Mouse (Mus musculus) limb, embryonic 11.5 days (tissue): Measurements from ENCODE around the gene Igf1r. TPM values are rescaled to one million over a fixed set of nuclear protein-coding genes. Genes with fewer than 3 reads are reported as not detected.
A peak's percentile ranks its signal among the peaks of the same experiment; 100 is the strongest.

ENCODE experiments used
- ATAC-seq: fragments of 200-750 bp; cut with Nextera tagmentation; 2 replicates; pipeline ENCODE4 v1.8.0; 2017; ENCODE audit warnings: low read depth; ENCODE audit not compliant: insufficient number of reproducible peaks, low FRiP score, low TSS enrichment
- DNase-seq: peaks from one replicate; pipeline ENCODE4 v3.0.0-alpha.2; 2015; ENCODE audit warnings: low spot score
- H3K27ac ChIP-seq: fragments of 300-500 bp; sonication (generic); replicated peaks from 2 replicates; pipeline ENCODE4 v1.5.1; 2014; ENCODE audit warnings: low read depth, mild to moderate bottlenecking, low read length
- H3K27me3 ChIP-seq: fragments of 300-500 bp; sonication (generic); 2 replicates; pipeline ENCODE4 v1.6.1; 2014; ENCODE audit warnings: mild to moderate bottlenecking, low read length, mixed read lengths; ENCODE audit not compliant: control insufficient read depth, insufficient read depth
- H3K36me3 ChIP-seq: fragments of 300-500 bp; sonication (generic); 2 replicates; pipeline ENCODE4 v1.6.1; 2014; ENCODE audit warnings: mild to moderate bottlenecking, low read length, moderate library complexity, mixed read lengths; ENCODE audit not compliant: control insufficient read depth, insufficient read depth
- H3K4me1 ChIP-seq: fragments of 300-500 bp; sonication (generic); 2 replicates; pipeline ENCODE4 v1.6.1; 2014; ENCODE audit warnings: low read length, mixed read lengths; ENCODE audit not compliant: control insufficient read depth, insufficient read depth
- H3K4me2 ChIP-seq: fragments of 300-500 bp; sonication (generic); 2 replicates; pipeline ENCODE4 v1.6.1; 2014; ENCODE audit warnings: low read depth, mild to moderate bottlenecking, moderate library complexity; ENCODE audit not compliant: severe bottlenecking
- H3K4me3 ChIP-seq: fragments of 300-500 bp; sonication (generic); 2 replicates; pipeline ENCODE4 v1.5.1; 2014; ENCODE audit warnings: low read depth, low read length
- H3K9ac ChIP-seq: fragments of 300-500 bp; sonication (generic); 2 replicates; pipeline ENCODE4 v1.6.1; 2014; ENCODE audit warnings: mild to moderate bottlenecking, low read length
- H3K9me3 ChIP-seq: fragments of 300-500 bp; sonication (generic); 2 replicates; pipeline ENCODE4 v1.6.1; 2016; ENCODE audit warnings: low read length; ENCODE audit not compliant: control insufficient read depth
- WGBS: fragments of 180-500 bp; shearing (Covaris S2); extraction: QIAGEN DNeasy Blood & Tissue Kit; methylation state at CpG from one replicate; pipeline ENCODE4 v1.1.7; 2014; 5-methylcytosine and 5-hydroxymethylcytosine counted together
- polyA plus RNA-seq: library from polyadenylated mRNA; unstranded; fragments of >200 nt; fragmentation: Nextera tagmentation; extraction: Ambion mirVana; gene quantifications from 2 replicates; pipeline ENCODE4 v1.2.1, GENCODE M21; 2014

Igf1r gene
- polyA plus RNA-seq, 1 experiment from 2014 or later = 29.9 TPM

DNA sequence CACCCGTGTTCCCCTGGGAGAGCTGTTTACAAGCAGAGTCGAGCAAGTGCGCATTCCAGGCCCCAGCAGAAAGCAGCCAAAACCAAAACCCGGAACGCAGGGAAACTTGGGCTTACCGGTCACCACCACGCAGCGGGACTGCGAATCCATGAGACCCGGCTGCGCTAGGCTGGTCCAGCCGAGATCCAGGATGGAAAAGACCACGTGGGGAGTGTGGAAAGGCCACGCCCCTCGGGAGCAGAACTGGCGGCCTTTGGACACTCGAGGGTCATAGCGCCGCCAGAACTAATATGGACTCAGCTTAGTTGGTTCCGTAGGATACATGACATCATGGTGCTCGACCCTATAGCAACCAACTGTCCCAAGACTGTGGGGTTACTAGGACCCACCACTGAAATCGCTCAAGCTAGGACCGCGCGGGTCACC lies 311.4 kb downstream of the Igf1r start, which contains the start of gene Pgpep1l:
Gene Pgpep1l, minus strand, starts transcription at position 206 of the 426 bp plus-strand sequence.
- Histone ChIP-seq H3K4me3 (peak within 1 kb of the TSS; percentile 16; the same call in 1 of the 2 replicates), H3K27me3 (no peaks in the 10 kb centered on the region), H3K36me3 (no peaks in the 10 kb centered on the region), H3K9me3 (no peaks in the 10 kb centered on the region), H3K27ac (peak within 1 kb of the TSS; percentile 79), H3K4me2 (peak within 1 kb of the TSS; percentile 52), H3K4me1 (peaks cover 29% of the 10 kb centered on the region), H3K9ac (peak within 1 kb of the TSS; percentile 22; the same call in 1 of the 2 replicates)
- 5% methylated on average over 25 of the region's 25 CpGs for WGBS
- ATAC-seq (peak; percentile 73), DNase-seq (peak; percentile 83)

DNA sequence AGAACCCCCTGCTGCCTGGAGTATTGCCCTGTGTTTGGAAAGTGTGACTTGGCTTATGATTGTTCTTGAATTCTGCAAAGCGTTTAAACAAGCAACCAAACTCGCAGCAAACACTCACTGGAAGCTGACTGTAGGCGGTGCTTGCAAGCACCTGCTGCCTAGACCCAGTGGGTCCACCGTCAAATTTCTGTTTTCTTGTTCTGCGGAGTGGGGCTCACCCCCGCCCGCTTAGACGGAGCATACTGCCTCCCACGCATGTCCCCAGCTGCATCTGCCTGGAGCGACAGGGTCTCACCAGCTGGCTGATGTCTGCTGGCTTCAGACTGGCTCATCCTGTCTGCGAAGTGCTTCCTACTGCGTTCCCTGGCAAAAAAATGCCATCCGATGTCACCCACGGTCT lies 311.9 kb downstream of the Igf1r start:
- Histone ChIP-seq H3K27me3 (no peaks in the 10 kb centered on the region), H3K9ac (no peak overlapping the region), H3K9me3 (no peaks in the 10 kb centered on the region), H3K27ac (no peak overlapping the region), H3K4me3 (peak overlapping the region; percentile 16; the same call in 1 of the 2 replicates), H3K4me2 (peak overlapping the region; percentile 52), H3K36me3 (no peaks in the 10 kb centered on the region), H3K4me1 (peaks cover 29% of the 10 kb centered on the region)
- ATAC-seq = no peak
- WGBS = 18% methylated on average over 14 of the region's 14 CpGs
- no peak for DNase-seq

DNA sequence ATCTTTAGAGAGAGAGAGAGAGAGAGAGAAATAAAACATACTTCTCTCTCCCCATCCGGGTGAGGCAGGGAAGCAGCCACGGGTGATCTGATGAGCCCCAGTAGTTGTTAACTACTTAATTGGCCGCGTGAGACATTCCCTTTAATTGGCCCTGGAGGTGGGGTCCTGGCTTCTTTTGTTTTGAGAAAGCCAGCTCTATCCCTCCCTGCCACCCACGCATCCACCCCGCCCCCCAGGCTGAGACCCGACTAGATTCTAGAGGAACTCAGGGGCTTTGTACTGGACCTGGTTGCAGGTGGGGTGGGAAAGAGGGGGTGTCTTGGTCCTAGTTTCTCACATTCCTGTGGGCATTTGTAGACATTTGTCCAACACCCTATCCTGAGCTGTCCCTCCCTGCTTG lies 312.8 kb downstream of the Igf1r start:
- Histone ChIP-seq H3K36me3 (no peaks in the 10 kb centered on the region), H3K4me3 (no peak overlapping the region), H3K9me3 (no peaks in the 10 kb centered on the region), H3K27me3 (no peaks in the 10 kb centered on the region), H3K4me1 (peaks cover 29% of the 10 kb centered on the region), H3K4me2 (no peak overlapping the region), H3K9ac (no peak overlapping the region), H3K27ac (no peak overlapping the region)
- ATAC-seq (no peak), DNase-seq (no peak)
- 17% methylated on average over 7 of the region's 7 CpGs for WGBS

DNA sequence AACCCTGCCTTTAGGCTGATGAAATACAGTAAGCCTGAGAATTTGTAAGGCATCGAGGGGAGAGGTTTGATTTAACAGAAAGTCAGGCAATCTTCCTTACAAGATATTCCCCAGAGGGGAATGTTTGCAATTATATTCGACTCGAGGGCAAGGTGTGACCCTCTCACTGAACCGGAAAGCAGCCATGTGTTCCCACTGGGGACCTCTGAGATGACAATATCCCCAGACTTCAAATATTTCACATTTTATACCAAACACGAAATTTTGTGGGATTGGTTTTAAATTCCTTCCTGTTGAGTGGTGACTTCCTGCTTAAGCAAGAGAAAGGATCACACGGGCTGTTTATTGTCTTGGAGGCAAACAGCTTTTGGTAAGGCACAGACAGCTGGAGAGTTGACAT lies 314.1 kb downstream of the Igf1r start:
- 0 out of 2 replicates have a peak overlapping the region, but pooled peaks have one; percentile 37 for H3K27ac ChIP-seq
- H3K9me3 ChIP-seq = no peaks in the 10 kb centered on the region
- H3K4me2 ChIP-seq = no peak overlapping the region
- DNase-seq (no peak), ATAC-seq (no peak)
- no peaks in the 10 kb centered on the region for H3K27me3 ChIP-seq
- 7% methylated on average over 6 of the region's 6 CpGs for WGBS
- H3K9ac ChIP-seq = no peak overlapping the region
- H3K36me3 ChIP-seq = no peaks in the 10 kb centered on the region
- no peak overlapping the region for H3K4me3 ChIP-seq
- peaks cover 29% of the 10 kb centered on the region for H3K4me1 ChIP-seq

DNA sequence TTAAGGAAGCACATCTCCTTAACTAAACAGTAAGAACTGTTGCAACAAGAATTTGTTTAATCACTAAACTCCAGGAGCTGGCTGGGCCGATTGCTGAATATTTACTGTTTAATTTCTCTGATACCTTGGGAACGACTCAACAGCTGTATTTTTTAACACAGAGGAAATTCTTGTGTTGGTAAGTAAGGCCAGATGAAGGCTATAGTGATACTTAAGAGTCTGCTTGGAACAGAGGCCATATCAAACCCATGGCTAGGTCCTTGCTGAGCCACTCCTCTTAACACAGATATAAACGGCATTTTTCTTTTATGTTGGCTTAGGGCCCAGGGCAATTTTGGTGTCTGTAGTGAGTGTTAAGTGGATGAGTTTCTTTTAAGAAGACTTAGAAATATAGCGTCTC lies 317.9 kb downstream of the Igf1r start:
- no peak overlapping the region for H3K4me2 ChIP-seq
- H3K9ac ChIP-seq = no peak overlapping the region
- no peaks in the 10 kb centered on the region for H3K27me3 ChIP-seq
- no peaks in the 10 kb centered on the region for H3K36me3 ChIP-seq
- ATAC-seq (no peak), DNase-seq (no peak)
- H3K9me3 ChIP-seq = no peaks in the 10 kb centered on the region
- 47% methylated on average over 4 of the region's 4 CpGs for WGBS
- no peak overlapping the region for H3K27ac ChIP-seq
- H3K4me3 ChIP-seq = no peak overlapping the region
- H3K4me1 ChIP-seq = peaks cover 8% of the 10 kb centered on the region; the same call in 1 of the 2 replicates

DNA sequence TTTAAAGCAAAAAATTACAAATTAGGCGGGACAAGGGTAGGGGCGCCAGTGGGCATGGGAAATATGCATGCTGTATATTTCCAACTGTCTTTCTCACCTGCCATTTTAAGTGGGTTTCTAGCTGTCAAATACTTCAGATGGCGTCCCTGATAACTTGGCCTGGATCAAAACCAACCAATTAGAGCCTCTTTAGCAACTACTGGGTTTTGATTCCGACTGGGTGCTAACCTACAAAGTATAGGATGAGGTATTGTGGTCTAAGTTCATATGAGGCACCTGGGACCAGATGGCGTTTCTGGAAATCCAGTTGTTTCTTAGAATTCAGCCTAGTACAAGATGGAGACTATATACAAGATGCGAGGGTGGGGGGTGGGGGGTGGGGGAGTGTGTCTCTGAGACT lies 319.2 kb downstream of the Igf1r start:
- Histone ChIP-seq H3K27ac (no peak overlapping the region), H3K9me3 (no peaks in the 10 kb centered on the region), H3K4me1 (peaks cover 13% of the 10 kb centered on the region), H3K4me3 (no peak overlapping the region), H3K4me2 (no peak overlapping the region), H3K9ac (no peak overlapping the region), H3K27me3 (0 out of 2 replicates have a peak, but pooled peaks cover 2% of the 10 kb centered on the region), H3K36me3 (no peaks in the 10 kb centered on the region)
- WGBS = 90% methylated on average over 6 of the region's 6 CpGs
- DNase-seq (no peak), ATAC-seq (no peak)

DNA sequence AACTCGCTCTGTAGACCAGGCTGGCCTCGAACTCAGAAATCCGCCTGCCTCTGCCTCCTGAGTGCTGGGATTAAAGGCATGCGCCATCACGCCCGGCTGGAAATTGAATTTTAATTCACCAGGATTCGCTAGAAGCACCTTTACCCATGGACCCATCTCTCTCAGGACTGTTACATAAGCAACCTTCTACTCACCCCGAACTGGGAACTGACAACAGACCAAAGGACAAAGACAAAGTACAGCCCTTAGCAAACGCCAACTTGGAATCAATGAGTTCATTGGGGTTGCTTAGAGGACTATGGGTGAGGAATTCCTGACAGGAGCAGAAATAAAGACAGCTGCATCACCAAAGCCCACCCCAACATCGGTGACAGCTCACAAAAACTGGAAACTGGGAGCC lies 320.0 kb downstream of the Igf1r start:
- no peak overlapping the region for H3K4me2 ChIP-seq
- no peaks in the 10 kb centered on the region for H3K9me3 ChIP-seq
- peaks cover 17% of the 10 kb centered on the region for H3K4me1 ChIP-seq
- H3K4me3 ChIP-seq = no peak overlapping the region
- WGBS = 89% methylated on average over 10 of the region's 10 CpGs
- H3K36me3 ChIP-seq = no peaks in the 10 kb centered on the region
- no peak overlapping the region for H3K9ac ChIP-seq
- DNase-seq (no peak), ATAC-seq (no peak)
- H3K27me3 ChIP-seq = 0 out of 2 replicates have a peak, but pooled peaks cover 2% of the 10 kb centered on the region
- H3K27ac ChIP-seq = no peak overlapping the region

DNA sequence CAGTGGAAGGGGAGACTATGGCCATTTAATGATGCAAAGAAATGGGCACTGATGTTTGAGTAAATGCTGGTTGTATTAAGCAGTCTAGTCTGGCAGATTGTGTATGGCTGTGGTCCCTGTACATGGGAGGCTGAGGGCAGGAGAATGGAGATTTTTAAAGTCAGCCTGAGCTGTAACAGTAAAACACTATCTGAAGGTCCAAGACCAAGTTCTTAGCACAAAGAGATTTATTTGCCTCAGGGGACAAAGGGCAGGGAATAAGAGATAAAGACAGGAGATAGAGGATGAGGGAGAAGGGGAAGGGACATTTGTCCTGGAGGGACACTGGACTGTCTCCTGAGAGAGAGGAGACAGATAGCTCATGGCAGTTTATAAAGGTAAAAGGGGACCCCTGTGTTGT lies 320.9 kb downstream of the Igf1r start, which contains the start of gene Fam169b:
Gene Fam169b, plus strand, starts transcription at position 325 of the 400 bp plus-strand sequence.
- no peak within 1 kb of the TSS for H3K27ac ChIP-seq
- no peaks in the 10 kb centered on the region for H3K36me3 ChIP-seq
- no peak within 1 kb of the TSS for H3K4me3 ChIP-seq
- ATAC-seq = no peak
- no peak for DNase-seq
- H3K9me3 ChIP-seq = no peaks in the 10 kb centered on the region
- no peak within 1 kb of the TSS for H3K4me2 ChIP-seq
- H3K27me3 ChIP-seq = 0 out of 2 replicates have a peak, but pooled peaks cover 2% of the 10 kb centered on the region
- peaks cover 20% of the 10 kb centered on the region for H3K4me1 ChIP-seq
- no peak within 1 kb of the TSS for H3K9ac ChIP-seq

DNA sequence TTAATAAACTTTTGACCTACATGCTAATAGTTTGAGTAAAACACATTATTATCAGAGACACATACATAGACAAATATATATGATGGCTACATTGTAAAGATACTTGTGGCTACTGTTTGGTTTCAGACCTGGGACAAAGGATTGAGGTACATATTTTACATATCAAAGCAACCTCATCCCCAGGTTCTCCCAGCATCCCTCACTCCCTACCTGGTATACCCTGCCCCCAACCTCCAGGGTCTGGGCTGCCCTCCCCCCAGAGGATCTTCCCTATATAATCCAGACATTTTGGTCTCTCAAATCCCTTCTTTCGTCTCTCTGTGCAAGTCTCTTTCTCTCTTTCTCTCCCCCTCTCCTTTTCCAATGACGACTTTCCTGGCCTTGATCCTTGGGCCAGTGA lies 321.6 kb downstream of the Igf1r start:
- Histone ChIP-seq H3K4me2 (no peak overlapping the region), H3K4me1 (peaks cover 23% of the 10 kb centered on the region), H3K9me3 (no peaks in the 10 kb centered on the region), H3K4me3 (no peak overlapping the region), H3K27me3 (0 out of 2 replicates have a peak, but pooled peaks cover 2% of the 10 kb centered on the region), H3K9ac (no peak overlapping the region), H3K27ac (no peak overlapping the region), H3K36me3 (no peaks in the 10 kb centered on the region)
- ATAC-seq (no peak), DNase-seq (no peak)
- WGBS = 52% methylated on average over 2 of the region's 2 CpGs
